Mouse (Mus musculus): ENCODE data around the gene Rgs6.

DNA sequence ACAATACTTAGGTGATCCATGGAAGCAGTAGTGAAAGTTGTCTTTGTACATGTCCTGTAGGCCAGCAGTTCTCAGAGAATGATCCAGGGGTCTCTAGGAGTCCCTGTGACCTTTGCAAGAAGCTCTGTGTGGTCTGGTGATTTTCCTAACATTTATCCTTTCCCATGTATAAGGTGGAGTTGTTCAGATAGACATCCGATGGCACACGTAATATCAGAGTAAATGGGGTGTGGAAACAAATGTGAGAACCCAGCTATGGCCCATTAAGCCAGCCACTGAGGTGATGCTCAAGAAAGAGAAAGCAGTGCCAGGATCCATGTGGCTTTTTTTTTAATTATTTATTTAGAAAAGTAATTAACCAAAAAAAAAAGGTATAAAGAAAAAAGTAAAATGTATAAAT, 322.8 kb downstream of the Rgs6 start:
- no peak for TF ChIP-seq POLR2A (IDR thresholded peaks at IDR 0.05; ENCODE audit: borderline replicate concordance, extremely low read depth, low read depth, low read length)
- TF ChIP-seq CTCF (IDR thresholded peaks at IDR 0.05; ENCODE audit: insufficient read depth, low read length): no peak
